Mouse (Mus musculus) lung, postnatal 36 days (tissue): ENCODE data around the gene Timm10.
"Not testable (repeated sequence)": the region's sequence is repeated elsewhere in the genome, so short reads cannot be mapped to it uniquely, and the experiment has no call there.

ENCODE experiments used
- DNase-seq: peaks from one replicate; pipeline ENCODE4 v3.0.0; 2022; ENCODE audit warnings: mixed read lengths

Gene Timm10

DNA sequence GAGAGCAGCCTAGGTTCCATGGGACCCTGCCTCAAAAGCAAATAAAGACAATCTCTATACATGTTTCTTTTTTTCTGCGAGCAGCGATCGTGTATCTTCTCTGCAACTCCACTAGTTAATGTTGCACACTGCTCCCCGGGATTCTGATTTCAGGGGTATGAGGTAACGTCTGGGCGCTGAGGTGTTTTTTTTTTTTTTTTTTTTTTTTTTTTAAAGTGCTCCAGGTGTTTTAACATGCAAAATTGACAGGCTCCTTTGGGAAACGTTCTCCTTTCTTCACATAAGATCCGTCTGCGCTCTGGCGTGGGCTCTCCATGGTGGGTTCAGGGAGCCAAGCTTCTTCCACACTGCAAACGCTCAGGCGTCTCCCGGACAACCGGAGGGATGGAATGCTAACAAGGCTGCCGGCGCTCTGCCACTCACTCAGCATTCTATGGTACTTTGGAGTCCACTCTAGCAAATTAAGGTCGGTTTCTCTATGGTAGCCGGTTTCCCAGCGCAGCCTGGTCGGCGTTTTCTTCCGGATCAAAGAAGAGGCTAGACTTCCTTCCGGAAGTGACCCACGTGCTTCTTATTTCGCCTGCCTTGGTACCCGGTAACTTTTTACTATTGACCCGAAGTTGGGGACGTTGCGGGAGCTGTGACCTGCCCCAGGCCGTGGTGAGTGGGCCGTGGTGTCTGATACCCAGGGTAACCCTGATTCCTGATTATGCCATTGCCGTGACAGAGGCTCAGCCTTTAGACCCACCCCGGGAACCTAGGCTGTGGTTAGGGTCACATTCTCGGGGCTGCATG, at the start of gene Timm10:
Timm10 (plus strand) TSS at position 510 of the 795 bp plus-strand sequence.
- DNase-seq: peak; percentile 95

DNA sequence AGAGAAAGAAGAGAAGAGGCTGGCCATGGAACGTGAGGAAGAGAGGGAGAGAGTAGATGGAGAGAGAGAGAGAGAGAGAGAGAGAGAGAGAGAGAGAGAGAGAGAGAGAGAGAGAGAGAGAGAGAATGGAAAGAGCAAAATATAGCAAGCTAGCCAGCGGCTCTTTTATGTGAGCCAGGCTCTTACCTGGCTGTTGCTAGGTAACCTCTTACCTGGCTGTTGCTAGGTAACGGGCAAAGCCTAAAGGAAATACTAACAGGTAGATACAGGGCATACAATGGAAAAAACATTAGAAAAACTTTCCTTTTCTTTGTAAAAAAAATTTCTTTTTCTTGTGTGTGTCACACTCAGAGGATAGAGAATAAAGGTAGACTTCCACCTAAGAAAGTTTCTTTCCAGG, 49.1 kb upstream of the Timm10 start:
- peak; percentile 63 for DNase-seq

DNA sequence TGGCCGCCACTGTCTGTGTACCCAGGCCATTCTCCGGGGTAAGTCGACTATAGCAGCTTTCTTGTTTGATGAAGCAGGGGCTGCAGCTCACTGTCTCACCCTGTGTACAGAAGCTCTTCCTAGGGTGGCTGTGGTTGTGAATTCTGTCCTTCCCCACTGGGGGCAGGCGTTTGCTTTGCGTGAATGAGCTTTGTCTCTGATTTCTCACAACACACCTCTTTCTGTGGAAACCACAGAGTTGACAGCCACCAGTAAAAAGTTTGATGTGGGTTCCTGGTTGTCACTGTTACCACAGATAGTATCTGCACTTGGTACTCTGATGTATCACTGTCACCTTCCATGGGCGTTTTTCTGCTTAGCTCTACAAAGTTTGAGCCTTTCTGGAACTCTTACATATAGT, 47.6 kb upstream of the Timm10 start:
- DNase-seq: no peak

DNA sequence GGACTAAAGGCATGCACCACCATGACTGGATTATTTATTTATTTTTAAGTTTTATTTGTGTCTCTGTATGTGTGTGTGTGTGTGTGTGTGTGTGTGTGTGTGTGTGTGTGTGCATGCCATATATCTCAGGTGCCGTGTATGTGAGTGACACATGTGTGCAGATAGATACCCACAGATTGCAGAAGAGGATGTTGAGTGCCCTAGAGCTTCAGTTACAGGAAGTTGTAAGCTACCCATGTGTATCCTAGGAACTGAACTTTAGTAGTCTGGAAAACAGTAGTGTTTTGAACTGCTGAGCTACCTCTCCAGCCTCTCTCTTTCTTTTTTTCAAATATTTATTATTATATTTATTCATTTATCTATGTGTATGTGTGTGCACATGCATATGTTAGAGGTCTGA, 43.5 kb upstream of the Timm10 start:
- no peak for DNase-seq

DNA sequence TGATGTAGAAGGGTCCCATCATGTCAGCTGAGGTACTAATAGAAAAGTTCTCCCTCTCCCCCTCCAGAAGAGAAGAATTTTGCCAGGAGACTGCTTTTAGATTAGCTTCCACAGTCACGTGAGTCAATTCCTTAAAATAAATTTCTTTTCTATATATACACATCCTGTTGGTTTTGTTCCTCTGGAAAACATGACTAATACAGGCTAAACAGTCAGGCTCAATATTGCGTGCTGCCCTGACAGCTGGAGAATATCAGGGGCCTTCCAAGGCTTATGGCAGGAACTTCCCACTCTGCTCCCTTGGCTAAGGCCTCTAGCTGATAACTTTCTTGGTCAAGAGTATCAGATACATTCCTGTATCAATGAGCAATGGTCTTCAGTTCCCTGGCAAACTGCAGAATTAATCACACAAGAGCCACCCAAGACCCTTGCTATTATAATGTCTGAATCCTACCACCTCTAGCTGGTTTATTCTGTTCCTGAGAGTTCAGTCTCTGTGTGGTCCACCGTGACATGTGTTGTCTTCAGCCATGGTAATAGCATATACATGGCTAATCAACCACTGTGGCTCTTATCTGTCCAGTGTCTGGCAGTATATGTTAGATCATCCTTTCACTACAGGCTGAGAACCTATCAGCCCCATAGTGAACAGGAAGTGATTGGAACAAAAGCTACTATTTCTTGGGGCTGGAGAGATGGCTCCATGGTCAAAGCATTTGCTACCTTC, 42.8 kb upstream of the Timm10 start:
- peak; percentile 40 for DNase-seq

DNA sequence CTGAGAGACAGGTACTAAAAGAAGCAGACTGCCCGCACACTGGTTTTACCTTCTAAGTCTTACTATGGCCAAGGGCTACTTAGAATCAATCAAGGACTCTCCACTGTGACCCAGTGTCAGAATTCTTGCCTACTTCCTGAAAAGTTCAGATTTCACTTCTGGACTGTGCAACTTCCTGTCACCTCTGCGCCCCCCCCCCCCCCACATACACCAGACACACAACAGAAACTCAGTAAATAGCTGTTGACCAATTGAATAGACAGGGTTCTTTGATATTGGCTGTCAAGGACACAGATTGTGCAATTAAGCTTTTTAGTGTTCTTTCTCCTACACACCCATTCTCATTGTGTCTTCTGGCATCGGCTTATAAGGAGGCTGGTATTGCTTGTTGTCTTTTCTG, 38.5 kb upstream of the Timm10 start:
- DNase-seq: no peak

DNA sequence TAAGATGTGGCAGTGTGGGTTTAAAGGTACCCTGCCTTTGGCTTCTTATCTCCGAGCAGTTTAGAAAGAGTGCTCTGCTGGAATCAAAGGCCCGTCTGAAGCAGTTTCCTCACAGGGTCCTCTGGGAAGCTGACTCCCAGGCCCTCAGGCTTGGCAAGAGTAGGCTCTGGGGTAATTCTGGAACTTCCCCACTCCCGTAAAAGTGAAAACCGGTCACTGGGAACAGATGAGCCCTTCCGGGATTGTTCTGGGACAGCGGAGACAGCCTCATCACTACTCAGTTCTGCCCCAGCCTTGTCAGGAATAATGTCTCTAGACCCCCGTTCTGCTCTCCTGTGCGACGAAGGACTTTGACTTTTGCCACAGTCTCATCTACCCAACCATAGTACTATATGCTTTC, 36.4 kb upstream of the Timm10 start:
- DNase-seq: no peak

DNA sequence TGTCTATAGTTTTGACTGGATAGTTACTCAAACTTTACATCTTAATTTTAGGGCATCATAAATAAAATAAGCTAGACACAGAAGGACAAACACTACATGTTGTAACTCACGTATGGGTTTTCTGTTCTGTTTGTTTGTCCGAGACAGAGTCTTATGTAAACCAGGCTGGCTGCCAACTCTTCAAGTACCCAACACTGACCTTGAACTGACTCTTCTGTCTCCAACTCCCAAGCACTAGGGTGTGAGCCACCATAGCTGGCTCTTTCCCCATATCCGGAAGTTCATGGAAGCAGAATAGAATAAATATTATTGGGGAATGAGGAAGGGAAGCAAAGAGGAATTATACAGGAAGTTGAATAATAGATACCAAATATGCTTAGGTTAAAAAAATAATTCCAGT, 34.3 kb upstream of the Timm10 start:
- DNase-seq: peak; percentile 69

DNA sequence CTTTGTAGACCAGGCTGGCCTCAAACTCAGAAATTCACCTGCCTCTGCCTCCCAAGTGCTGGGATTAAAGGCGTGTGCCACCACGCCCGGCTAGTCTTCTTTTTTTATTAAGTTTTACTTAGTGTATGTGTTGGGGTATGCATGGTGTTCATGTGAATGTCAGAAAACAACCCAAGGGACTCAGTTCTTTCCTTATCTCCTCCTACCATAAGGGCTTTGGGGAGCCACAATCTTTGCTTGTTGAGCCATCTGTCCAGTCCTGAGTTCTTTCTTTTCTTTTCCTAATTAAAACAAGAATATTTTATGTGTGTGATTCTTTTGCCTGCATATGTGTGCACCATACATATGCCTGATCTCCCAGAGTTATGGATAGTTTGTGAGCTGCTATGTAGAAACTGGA, 33.6 kb upstream of the Timm10 start:
- no peak for DNase-seq

DNA sequence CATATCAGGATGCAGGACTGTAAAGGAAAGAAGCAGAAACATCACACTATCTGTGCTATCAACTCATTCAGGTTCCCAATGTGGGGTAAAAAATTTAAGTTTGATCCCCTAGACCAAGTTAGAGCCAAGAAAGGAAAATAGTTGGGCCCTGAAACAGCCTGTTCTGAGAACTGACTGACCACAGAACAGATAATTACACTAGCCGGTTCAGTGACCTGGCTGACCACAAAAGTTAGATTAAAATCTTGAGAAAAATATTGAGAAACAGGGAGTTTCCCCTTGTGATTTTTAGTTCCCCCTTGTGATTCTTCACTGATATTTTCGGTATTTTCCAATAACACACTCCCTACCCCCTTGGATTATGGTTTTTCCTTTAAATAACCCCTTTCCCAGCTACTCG, 32.9 kb upstream of the Timm10 start:
- no peak for DNase-seq

DNA sequence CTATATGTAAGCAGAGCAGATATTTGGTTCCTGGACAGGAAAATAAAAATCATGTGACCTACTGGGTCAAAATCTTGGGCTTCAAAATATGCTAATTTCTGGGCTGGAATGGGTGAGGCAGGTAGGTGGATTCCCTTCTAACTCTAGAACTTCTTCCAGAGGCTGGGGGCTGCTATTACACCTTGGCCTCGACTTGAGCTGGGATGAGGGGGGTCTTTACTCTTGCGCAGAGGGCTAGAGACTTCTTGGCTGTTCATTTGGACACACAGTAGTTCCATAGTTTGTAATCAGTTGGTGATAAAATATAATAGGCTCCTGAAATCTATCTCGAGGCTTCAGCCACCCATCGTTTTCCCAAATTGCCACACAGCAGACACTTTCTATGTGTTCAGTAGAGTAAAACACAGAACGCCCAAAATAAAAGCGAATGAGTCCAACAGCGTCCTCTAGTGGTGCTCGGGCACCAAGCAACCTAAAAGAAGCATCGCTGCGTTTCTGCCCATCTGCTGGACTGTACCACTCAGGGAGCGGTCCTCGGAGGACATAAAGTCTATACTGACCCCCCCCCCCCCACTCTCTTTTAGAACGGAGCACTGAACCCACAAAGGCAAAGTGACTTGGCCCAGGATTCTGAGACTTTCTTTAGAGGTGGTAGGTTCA, 28.8 kb upstream of the Timm10 start:
- peak; percentile 88 for DNase-seq

DNA sequence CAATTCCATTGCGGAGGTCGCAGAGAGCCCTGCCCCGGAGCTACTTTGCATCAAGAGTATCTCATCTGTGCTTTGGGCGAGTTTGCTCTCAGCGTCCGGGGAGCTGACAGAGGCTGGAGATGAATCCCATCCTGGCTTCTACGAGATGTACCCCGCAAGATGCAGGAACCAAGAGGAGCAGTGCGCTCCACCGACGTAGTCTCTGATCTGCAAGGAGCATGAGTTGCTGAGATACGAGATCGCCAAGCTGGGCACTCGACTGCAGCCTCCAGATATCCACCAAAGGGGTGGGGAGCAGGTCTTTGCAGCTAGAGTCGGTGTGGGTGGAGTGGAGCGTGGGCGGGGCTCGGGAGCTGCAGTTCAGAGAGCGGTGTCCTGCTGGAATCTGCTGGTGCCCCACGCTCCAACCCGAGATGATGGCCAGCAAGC, 28.3 kb upstream of the Timm10 start, which contains the start of gene Ube2l6:
Ube2l6 (plus strand) TSS at position 336 of the 429 bp plus-strand sequence.
- DNase-seq: peak; percentile 84

DNA sequence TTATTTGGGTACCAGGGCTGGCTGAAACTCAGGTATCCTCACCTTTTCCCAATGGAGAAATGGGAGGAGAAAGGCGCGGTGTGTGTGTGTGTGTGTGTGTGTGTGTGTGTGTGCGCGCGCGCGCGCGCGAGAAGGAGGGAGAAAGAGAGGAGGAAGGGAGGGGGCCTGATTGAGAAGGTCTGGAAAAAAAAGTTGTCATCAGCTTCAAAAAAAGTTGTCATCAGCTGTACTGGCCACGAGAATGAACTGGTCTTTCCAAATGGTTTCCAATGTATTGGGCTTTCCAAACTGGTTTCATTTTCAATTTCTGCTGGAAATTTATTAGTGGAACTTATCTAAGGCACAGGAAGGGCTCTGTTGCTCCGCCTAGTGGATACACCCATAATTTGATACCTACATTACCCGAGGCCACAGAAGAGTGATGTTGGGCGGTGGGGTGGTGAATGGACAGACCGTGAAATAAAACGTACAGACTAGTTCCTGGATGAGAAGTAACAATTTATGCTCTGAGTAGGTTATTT, 27.7 kb upstream of the Timm10 start:
- DNase-seq: peak; percentile 95

DNA sequence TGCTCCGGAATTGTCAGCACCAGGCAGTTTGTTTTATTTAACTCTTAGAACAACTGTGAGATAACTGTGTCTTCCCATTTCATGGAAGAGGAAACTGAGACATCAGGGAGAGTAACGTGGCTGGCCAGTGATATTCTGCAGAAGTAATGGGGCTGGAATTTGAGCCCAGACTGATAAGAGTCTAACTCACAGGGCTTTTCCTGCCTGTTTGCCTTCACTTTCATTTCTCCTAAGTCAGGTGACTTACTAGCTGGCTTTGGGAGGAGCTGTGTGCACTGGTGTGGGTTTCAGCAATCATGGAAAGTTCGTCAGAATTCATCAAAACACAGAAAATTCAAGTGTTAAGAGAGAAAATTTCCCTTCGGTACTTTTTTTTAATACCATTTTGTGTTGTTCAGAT, 26.5 kb upstream of the Timm10 start:
- peak; percentile 33 for DNase-seq

DNA sequence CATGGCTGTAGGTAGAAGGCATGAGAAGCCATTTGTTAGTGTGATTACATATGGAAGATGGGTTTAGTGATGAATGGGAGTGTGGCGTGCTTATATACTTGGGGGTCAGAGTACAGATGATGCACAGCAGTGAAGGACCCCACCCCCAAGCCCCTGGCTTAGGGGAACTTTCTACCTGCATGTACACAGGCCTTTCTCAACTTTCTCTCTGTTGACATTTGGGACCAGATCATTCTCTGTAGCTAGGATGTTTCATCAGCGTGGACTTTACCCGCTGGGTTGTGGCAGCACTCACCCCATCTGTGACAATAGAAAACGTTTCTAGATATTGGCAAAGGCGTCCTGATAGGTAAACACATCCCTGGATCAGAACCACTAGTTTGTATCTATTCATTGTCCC, 25.6 kb upstream of the Timm10 start:
- DNase-seq: not testable (repeated sequence)

DNA sequence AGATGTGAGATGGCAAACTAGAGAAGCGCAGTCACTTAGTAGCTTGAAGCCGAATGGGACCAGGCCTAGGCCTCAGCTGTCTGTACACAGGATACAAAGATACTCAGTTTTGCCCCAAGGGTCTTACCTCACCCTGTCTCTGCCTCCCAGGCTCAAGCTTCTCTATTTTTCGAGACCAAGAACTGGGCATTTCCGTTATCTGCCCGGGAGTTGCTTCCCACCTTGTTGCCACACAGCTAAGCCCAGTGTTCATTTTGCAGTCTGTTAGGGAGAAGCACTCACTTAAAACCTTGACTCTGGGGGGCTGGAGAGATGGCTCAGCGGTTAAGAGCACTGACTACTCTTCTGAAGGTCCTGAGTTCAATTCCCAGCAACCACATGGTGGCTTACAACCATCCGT, 22.8 kb upstream of the Timm10 start:
- DNase-seq: no peak

DNA sequence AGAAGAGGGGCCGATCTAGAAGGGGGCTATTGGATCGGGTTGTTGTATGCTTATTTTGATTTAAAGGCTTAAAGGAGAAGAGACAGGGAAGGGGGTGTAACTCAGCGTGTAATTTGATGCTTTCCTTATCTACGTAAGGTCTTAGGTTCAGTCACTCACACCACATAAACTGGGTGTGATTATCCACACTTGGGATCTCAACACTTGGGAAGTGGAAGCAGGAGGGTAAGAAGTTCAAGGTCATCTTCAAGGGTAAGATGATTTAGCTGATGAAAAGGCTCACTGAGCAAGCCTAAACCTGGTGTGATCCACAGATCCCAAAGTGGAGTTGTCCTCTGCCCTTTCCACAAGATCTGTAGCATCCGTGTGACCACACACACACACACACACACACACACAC, 20.3 kb upstream of the Timm10 start:
- DNase-seq: no peak

DNA sequence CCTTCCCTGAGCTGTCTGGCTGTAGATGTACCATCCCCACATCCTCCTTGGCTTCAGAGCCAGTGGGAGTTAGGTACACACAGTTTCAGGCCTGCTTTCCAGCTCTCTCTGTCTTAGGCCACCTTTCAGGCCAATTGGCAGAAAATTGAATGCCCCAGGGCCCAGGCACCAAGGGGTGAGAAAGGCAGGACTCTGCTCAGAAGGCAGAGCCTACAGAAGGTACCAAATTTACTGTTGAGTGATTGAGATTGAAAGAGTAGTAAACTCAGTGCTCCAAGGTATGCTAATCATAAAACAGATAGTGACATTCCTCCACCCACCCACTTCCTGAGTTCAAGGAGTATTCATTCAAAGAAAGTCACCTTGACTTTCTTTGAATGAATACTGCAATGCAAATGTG, 17.5 kb upstream of the Timm10 start:
- no peak for DNase-seq

DNA sequence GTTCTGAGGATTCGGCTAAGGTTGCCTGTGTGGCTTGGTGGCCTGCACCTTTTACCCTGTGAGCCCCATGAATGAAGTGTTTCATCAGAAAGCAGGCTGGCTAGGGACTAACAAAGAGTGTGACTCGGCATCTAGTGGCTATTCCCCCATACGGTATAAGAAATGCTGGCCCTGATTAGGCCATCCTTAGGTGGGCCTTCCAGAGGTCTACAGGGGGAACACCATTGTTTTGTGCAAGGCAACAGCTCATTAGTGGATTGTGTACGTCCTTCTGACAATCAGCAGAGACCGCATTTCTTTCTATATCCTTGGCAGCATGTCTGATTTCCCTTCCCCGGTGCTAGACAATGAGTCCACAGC, 16.3 kb upstream of the Timm10 start:
- no peak for DNase-seq

DNA sequence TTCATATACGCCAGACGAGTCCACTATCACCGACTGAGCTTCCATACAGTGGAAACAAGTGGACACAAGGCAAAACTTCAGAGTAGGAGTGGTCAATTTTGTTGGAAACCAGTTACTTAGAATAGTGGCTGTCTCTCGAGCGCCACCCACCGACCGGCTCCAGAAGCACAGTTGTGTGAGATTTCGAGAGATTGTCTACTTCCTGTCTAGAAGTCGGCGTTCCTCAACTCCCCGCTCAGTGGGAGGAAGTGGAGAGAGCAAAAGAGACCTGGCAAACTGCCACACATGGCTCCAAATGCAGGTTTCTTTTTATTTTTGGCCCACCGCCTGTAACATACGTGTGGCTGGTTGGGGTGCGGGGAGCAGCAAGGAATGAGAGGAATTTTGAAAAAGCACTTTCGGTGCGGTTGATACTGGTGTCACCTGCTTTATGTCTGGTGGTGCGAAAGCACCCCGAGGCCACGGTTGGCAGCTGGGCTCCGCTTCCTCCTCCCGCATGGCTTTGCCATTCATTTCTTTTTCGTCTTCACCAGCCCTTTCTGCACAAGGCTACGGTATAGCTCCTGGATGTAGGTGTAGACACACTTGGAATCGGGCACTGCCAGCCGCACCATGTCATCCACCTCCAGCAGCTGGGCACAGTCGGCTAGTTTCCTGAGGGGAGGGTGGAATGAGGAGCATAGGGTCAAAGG, 15.8 kb upstream of the Timm10 start:
- peak; percentile 96 for DNase-seq

DNA sequence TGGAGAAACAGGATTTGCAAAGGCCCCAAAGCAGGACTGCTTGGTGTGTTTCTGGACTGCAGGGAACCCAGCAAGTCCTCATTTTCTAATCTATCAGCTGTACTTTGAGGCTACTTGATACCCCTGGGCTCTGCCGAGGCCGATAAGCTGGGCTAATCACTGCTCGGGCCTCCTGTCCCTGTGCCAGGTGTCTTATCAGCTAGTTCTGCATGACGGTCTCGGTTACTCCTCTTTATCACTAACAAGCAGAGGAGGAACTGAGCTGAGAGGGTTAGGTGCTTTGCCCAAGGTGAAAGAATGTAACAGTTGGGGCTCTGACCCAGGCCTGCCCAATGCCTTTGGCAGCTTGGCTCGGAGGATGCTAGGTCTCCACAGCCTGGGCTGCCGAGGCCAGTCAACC, 14.9 kb upstream of the Timm10 start:
- DNase-seq: no peak

DNA sequence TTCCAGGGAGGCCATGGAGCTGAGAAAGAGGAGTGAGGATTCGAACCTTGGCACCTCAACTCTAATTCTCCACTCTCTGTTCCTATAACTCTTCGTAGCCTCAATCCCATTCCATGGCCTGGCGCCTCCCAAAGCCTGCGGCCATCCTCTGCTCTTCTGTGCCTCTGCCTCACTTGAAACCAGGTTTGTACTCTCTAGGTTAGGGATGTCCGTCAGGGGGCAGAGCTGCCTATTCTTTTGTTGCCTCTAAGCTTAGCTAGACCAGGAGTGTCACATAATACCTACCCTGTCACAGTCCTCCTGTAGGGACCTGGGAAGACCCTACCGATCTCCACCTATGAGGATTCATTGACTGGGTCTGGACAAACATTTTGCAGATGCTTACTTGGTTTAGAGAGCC, 14.1 kb upstream of the Timm10 start:
- DNase-seq: no peak

DNA sequence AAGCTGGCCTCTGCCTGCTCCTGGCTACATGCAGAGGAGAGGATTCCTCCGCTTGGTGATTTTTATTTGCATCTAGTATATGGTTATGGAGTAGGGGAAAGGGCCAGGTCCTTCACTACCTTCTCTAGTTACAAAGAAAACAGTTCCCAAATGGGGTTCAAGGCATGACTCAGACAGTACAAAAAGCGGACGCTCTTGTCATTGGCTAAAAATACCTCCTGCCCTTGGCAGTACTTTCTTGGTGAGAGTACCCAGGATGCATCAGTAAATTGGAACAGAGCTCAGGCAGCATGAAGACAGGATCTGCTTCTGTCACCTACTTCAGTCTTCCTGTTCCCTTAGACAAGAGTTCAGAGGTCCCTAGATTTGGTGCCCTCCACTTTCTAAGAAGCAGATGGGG, 6.9 kb upstream of the Timm10 start:
- no peak for DNase-seq
